Mouse (Mus musculus) brain, embryonic 14.5 days (tissue): Measurements from ENCODE around the gene Tmem248.

Experiments
- CTCF ChIP-seq: fragments of 200-500 bp; IDR thresholded peaks from 2 replicates; pipeline ENCODE4 v1.5.1; 2012; ENCODE audit warnings: inconsistent platforms, mild to moderate bottlenecking, moderate library complexity, borderline replicate concordance; ENCODE audit not compliant: insufficient read depth, insufficient read length; ENCODE audit errors: extremely low read depth
- POLR2A ChIP-seq: fragments of 200-500 bp; IDR thresholded peaks from 2 replicates; pipeline ENCODE4 v1.6.1; 2012; ENCODE audit warnings: mild to moderate bottlenecking, inconsistent platforms, borderline replicate concordance; ENCODE audit not compliant: poor library complexity, insufficient read depth, insufficient read length, severe bottlenecking; ENCODE audit errors: extremely low read depth

DNA sequence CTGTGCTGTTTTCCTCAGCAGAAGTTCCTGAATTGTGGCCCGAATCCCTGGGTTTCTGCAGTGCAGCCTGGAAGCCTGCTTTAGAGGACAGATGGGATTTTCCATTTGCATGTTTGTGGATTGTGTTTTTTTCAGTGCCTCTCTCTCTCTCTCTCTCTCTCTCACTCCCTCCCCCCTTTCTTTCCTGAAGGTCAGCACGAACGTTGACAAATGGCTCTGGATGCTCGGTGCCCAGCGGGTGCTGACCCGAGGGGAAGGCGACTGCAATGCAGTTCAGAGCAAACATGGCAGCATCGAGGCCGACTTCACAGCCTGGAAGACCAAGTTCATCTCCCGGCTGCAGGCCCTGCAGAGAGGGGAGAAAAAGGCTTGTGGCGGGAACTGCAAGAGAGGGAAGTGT lies 52.1 kb downstream of the Tmem248 start:
- TF ChIP-seq CTCF (no peak), POLR2A (no peak)
